Mouse (Mus musculus): ENCODE results near the gene B4gat1. TPM values are rescaled to one million over a fixed set of nuclear protein-coding genes. Genes with fewer than 3 reads are reported as not detected.

Gene B4gat1
- polyA plus RNA-seq, 1 experiment from 2014 or later = 45.1 TPM

DNA sequence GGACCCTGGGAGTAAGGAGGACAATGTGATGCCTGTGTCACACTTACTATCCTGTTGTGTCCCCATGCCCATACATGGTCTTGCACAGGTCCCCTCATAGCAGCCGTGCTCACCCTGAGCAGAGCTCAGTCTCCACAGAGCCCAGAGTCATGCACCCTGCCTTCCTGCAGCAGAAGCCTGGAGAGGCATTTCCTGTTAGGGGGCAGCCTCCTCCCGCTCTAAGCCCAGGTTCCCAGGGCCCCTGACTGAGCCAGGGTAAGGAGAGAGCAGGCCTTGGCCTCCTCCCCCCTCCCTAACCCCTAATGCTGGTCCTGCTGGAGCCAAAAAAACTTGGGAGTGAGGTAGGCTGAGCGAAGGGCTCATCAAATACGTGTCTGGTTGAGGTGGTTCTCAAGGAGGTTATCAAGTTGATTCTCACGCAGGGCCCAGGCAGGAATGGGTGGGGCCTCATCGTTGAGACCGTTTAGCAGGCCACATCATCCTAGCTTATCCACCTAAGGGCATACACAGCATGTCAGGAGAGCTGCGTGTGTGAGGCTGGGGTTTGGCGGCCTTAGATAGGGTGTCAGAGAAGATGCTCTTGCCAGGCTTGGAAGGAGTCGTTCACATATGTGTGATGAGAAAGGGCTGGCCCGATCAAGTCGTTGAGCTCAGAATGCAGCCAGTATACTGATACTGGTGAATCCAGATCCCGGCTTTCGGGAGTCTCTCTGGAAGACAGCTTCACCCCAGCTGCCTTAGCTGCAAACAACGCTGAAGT is 28.6 kb downstream of the B4gat1 start:
- Histone ChIP-seq H3K27ac (peak overlapping the region; percentile 96), H3K4me2 (peak overlapping the region; percentile 91), H3K9ac (peak overlapping the region; percentile 80), H3K4me1 (peaks cover 60% of the 10 kb centered on the region), H3K9me3 (no peaks in the 10 kb centered on the region), H3K4me3 (peak overlapping the region; percentile 67), H3K36me3 (no peaks in the 10 kb centered on the region), H3K27me3 (peaks cover 3% of the 10 kb centered on the region; the same call in 1 of the 2 replicates)
- WGBS = 7% methylated on average over 15 of the region's 15 CpGs
- ATAC-seq (ENCODE audit: insufficient number of reproducible peaks, low FRiP score, low TSS enrichment, low read depth) = no peak

GRCm38 (mm10) chr19:5067867-5068569 is 29.4 kb downstream of the B4gat1 start, which contains the start of gene Cd248:
Gene Cd248, plus strand, starts transcription at chr19:5068078.
- H3K4me1 ChIP-seq = peaks cover 66% of the 10 kb centered on the region
- peak; percentile 64 for ATAC-seq (ENCODE audit: insufficient number of reproducible peaks, low FRiP score, low TSS enrichment, low read depth)

DNA sequence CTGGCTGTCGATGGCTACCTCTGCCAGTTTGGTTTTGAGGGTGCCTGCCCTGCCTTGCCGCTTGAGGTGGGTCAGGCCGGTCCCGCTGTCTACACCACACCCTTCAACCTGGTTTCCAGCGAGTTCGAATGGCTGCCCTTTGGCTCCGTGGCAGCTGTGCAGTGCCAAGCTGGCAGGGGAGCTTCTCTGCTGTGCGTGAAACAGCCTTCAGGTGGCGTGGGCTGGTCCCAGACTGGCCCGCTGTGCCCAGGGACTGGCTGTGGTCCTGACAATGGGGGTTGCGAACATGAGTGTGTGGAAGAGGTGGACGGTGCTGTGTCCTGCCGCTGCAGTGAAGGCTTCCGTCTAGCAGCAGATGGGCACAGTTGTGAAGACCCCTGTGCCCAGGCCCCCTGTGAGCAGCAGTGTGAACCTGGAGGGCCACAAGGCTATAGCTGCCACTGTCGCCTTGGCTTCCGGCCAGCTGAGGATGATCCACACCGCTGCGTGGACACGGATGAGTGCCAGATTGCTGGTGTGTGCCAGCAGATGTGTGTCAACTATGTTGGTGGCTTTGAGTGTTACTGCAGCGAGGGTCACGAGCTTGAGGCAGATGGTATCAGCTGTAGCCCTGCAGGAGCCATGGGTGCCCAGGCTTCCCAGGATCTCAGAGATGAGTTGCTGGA is 30.1 kb downstream of the B4gat1 start:
- no peak for ATAC-seq (ENCODE audit: insufficient number of reproducible peaks, low FRiP score, low TSS enrichment, low read depth)
- Histone ChIP-seq H3K27me3 (peaks cover 3% of the 10 kb centered on the region; the same call in 1 of the 2 replicates), H3K4me1 (peaks cover 72% of the 10 kb centered on the region), H3K9me3 (no peaks in the 10 kb centered on the region), H3K4me2 (peak overlapping the region; percentile 91), H3K4me3 (peak overlapping the region; percentile 67), H3K27ac (peak overlapping the region; percentile 96), H3K9ac (peak overlapping the region; percentile 80), H3K36me3 (no peaks in the 10 kb centered on the region)
- 27% methylated on average over 21 of the region's 21 CpGs for WGBS

More at GRCm38 (mm10) chr19:5067867-5068569, 29.4 kb downstream of the B4gat1 start, which contains the start of gene Cd248:
- Histone ChIP-seq H3K27me3 (peaks cover 3% of the 10 kb centered on the region; the same call in 1 of the 2 replicates), H3K4me2 (peak within 1 kb of the TSS; percentile 91), H3K36me3 (no peaks in the 10 kb centered on the region), H3K4me3 (peak within 1 kb of the TSS; percentile 67), H3K9me3 (no peaks in the 10 kb centered on the region), H3K27ac (peak within 1 kb of the TSS; percentile 96), H3K9ac (peak within 1 kb of the TSS; percentile 80)
- WGBS = under 1% methylated on average over 52 of the region's 56 CpGs

GRCm38 (mm10) chr19:5069486-5069885 is 30.9 kb downstream of the B4gat1 start:
- 69% methylated on average over 5 of the region's 5 CpGs for WGBS
- ATAC-seq (ENCODE audit: insufficient number of reproducible peaks, low FRiP score, low TSS enrichment, low read depth) = no peak
- H3K4me1 ChIP-seq = peaks cover 74% of the 10 kb centered on the region
- H3K9ac ChIP-seq = no peak overlapping the region
- peak overlapping the region; percentile 96 for H3K27ac ChIP-seq
- no peaks in the 10 kb centered on the region for H3K36me3 ChIP-seq
- H3K4me2 ChIP-seq = peak overlapping the region; percentile 91
- H3K27me3 ChIP-seq = peaks cover 6% of the 10 kb centered on the region; the same call in 1 of the 2 replicates
- H3K9me3 ChIP-seq = no peaks in the 10 kb centered on the region
- H3K4me3 ChIP-seq = peak overlapping the region; percentile 67

DNA sequence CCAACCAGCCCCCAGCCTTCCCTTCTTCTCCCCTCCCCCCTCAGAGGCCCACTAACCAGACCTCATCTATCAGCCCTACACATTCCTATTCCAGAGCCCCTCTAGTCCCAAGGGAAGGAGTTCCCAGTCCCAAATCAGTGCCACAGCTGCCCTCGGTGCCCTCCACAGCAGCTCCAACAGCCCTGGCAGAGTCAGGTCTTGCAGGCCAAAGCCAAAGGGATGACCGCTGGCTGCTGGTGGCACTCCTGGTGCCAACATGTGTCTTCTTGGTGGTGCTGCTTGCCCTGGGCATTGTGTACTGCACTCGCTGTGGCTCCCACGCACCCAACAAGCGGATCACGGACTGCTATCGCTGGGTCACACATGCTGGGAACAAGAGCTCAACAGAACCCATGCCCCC is 31.4 kb downstream of the B4gat1 start:
- 71% methylated on average over 7 of the region's 7 CpGs for WGBS
- no peak for ATAC-seq (ENCODE audit: insufficient number of reproducible peaks, low FRiP score, low TSS enrichment, low read depth)
- Histone ChIP-seq H3K9me3 (no peaks in the 10 kb centered on the region), H3K4me3 (peak overlapping the region; percentile 67), H3K36me3 (no peaks in the 10 kb centered on the region), H3K27ac (peak overlapping the region; percentile 96), H3K27me3 (peaks cover 6% of the 10 kb centered on the region; the same call in 1 of the 2 replicates), H3K4me1 (peaks cover 71% of the 10 kb centered on the region), H3K4me2 (peak overlapping the region; percentile 91), H3K9ac (0 out of 2 replicates have a peak overlapping the region, but pooled peaks have one; percentile 20)

GRCm38 (mm10) chr19:5071077-5071476 is 32.5 kb downstream of the B4gat1 start:
- no peak for ATAC-seq (ENCODE audit: insufficient number of reproducible peaks, low FRiP score, low TSS enrichment, low read depth)
- H3K27ac ChIP-seq = peak overlapping the region; percentile 96
- H3K9ac ChIP-seq = peak overlapping the region; percentile 28; the same call in 1 of the 2 replicates
- H3K4me2 ChIP-seq = peak overlapping the region; percentile 91
- H3K4me1 ChIP-seq = peaks cover 64% of the 10 kb centered on the region
- WGBS = 8% methylated on average over 11 of the region's 11 CpGs
- no peaks in the 10 kb centered on the region for H3K36me3 ChIP-seq
- H3K4me3 ChIP-seq = peak overlapping the region; percentile 67
- peaks cover 6% of the 10 kb centered on the region; the same call in 1 of the 2 replicates for H3K27me3 ChIP-seq
- no peaks in the 10 kb centered on the region for H3K9me3 ChIP-seq

- peak overlapping the region; percentile 96 for H3K27ac ChIP-seq
- peaks cover 63% of the 10 kb centered on the region for H3K4me1 ChIP-seq
- peaks cover 6% of the 10 kb centered on the region; the same call in 1 of the 2 replicates for H3K27me3 ChIP-seq
- peak overlapping the region; percentile 91 for H3K4me2 ChIP-seq
- under 1% methylated on average over 40 of the region's 40 CpGs for WGBS
- peak overlapping the region; percentile 67 for H3K4me3 ChIP-seq
- ATAC-seq (ENCODE audit: insufficient number of reproducible peaks, low FRiP score, low TSS enrichment, low read depth) = peak; percentile 86
- no peaks in the 10 kb centered on the region for H3K36me3 ChIP-seq
- no peaks in the 10 kb centered on the region for H3K9me3 ChIP-seq
- H3K9ac ChIP-seq = peak overlapping the region; percentile 28; the same call in 1 of the 2 replicates
Measured at GRCm38 (mm10) chr19:5071545-5072369, 33.1 kb downstream of the B4gat1 start.

DNA sequence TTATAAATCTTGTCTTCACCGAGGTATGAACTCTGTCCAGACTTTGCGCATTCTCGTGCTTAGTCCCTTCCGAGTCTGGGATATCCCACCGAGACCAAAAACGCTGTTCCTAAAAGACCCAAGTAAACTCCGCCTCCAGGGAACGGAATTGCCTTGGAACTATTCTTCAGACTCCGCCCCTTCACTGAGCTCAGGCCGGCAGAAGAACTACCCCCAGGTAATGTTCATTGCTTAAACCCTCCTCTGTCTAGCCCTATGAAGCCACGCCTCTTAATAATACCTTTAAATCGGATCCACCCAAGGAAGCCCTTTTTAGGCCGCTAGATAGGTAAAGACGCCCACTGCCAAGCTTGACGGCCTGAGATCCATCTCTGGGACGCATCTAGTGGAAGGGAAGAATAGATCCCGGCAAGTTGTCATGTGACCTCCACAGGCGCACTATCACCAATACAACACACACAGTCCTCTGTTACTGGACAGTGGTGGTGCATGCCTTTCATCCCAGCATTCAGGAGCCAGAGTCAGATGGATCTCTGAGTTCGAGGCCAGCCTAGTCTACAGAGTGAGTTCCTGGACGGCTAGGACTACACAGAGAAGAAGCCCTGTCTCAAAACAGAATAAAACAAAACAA is 33.9 kb downstream of the B4gat1 start:
- Histone ChIP-seq H3K4me3 (peak overlapping the region; percentile 67), H3K27ac (peak overlapping the region; percentile 96), H3K4me2 (peak overlapping the region; percentile 91), H3K9ac (no peak overlapping the region), H3K27me3 (peaks cover 6% of the 10 kb centered on the region; the same call in 1 of the 2 replicates), H3K4me1 (peaks cover 56% of the 10 kb centered on the region), H3K36me3 (no peaks in the 10 kb centered on the region), H3K9me3 (no peaks in the 10 kb centered on the region)
- no peak for ATAC-seq (ENCODE audit: insufficient number of reproducible peaks, low FRiP score, low TSS enrichment, low read depth)
- 2% methylated on average over 20 of the region's 20 CpGs for WGBS

DNA sequence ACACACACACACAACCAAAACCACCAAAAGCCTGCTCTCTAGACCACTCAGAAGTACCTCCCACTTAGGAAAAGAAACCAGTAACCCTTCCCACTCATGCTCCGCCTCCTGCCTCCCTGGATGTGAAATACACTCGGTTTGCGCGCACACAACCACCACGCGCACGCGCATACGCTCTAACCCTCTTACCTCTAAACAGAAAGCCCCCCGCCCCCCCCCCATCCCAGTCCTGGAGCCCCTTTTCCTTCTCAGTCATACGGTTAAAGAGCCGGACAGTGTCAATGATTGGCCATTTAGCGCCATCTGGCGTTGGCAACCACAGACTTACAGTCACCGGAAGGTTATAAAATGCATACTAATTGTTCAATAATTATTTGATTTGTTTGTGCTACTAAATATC is 34.4 kb downstream of the B4gat1 start:
- no peak overlapping the region for H3K9ac ChIP-seq
- peak; percentile 19; the same call in 1 of the 2 replicates for ATAC-seq (ENCODE audit: insufficient number of reproducible peaks, low FRiP score, low TSS enrichment, low read depth)
- H3K4me3 ChIP-seq = peak overlapping the region; percentile 67
- H3K4me1 ChIP-seq = peaks cover 50% of the 10 kb centered on the region
- H3K36me3 ChIP-seq = no peaks in the 10 kb centered on the region
- H3K4me2 ChIP-seq = peak overlapping the region; percentile 91
- WGBS = under 1% methylated on average over 15 of the region's 15 CpGs
- peak overlapping the region; percentile 96 for H3K27ac ChIP-seq
- peaks cover 5% of the 10 kb centered on the region; the same call in 1 of the 2 replicates for H3K27me3 ChIP-seq
- H3K9me3 ChIP-seq = no peaks in the 10 kb centered on the region

GRCm38 (mm10) chr19:5073518-5073917 is 34.9 kb downstream of the B4gat1 start:
- Histone ChIP-seq H3K4me2 (0 out of 2 replicates have a peak overlapping the region, but pooled peaks have one; percentile 91), H3K36me3 (no peaks in the 10 kb centered on the region), H3K9me3 (no peaks in the 10 kb centered on the region), H3K9ac (no peak overlapping the region), H3K27me3 (0 out of 2 replicates have a peak, but pooled peaks cover 3% of the 10 kb centered on the region), H3K4me3 (no peak overlapping the region), H3K4me1 (peaks cover 46% of the 10 kb centered on the region), H3K27ac (peak overlapping the region; percentile 63)
- 33% methylated on average over 5 of the region's 5 CpGs for WGBS
- ATAC-seq (ENCODE audit: insufficient number of reproducible peaks, low FRiP score, low TSS enrichment, low read depth) = no peak
